Mouse (Mus musculus): ENCODE data around the gene Tns1. TPM values are rescaled to one million over a fixed set of nuclear protein-coding genes. Genes with fewer than 3 reads are reported as not detected.

Gene Tns1
- total and polyA plus RNA-seq, 3 experiments, result 365 to 748 (median 629) TPM

DNA sequence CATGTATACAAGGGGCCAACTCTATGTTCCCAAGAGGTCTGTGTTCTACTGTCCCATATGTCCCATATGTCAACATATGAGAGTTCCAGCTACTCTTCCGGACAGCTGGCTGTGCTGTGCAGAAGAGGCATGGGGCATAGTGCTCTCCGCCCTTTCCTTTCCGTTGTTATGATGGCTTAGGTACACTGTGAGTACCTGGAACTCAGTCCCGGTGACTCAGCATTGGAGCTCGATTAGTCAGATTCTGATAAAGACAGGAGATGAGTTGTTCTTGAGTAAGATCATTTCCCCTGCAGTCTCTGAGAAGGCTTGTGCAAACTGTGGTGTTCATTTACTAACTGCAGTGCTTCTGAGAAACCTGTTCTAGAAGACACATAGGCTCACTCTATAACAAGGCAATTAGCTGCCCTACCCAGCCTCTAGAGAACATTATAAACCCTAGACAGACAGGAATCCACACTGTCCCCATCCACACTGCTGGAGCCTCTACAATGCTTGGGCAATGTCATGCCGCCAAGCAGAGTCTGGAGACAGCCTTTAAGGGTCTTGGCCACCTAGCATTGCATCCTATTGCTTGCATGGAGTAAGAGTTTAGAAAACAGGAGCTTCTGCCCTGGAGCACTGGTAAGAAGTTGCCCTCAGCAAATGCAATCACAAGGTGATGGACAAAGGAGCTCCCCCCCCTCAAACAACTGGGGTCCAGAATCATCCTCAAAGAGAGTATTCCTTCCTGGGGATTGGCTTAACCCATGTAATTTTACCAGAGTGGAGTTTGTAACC, 25.0 kb upstream of the Tns1 start:
- intact Hi-C loops (cut with DNase I), result no loop called here
- no peak for TF ChIP-seq EP300 (IDR thresholded peaks at IDR 0.05; ENCODE audit: insufficient read depth, low read depth, low read length)
- no peak for TF ChIP-seq CTCF (IDR thresholded peaks at IDR 0.05)
- no peak for TF ChIP-seq POLR2A (IDR thresholded peaks at IDR 0.05; ENCODE audit: insufficient read depth, low read depth, low read length)
- 55% methylated on average over 6 of the region's 6 CpGs for WGBS

DNA sequence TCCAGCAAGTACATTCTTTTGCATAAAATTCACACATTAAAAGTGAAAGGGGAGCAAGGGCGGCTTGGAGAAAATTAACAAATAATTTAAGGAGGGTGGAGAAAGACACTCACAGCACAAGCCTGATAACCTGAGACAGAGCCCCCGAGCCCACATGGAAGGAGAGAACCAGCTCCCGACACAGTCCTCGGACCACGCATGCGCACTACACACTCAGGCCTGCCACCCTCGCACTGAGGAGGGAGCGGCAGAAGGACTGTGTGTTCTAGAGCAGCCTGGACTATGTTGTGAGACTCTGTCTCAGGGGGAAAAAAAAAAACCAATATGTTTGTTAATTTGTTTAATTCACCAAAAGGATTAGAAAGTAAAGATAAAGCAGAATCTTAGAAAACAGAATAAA, 17.5 kb upstream of the Tns1 start:
- 92% methylated on average over 8 of the region's 8 CpGs for WGBS
- H3K79me2 ChIP-seq (replicated peaks; ENCODE audit: control insufficient read depth, insufficient read depth, low read length), result no peaks in the 10 kb centered on the region
- TF ChIP-seq EP300 (IDR thresholded peaks at IDR 0.05; ENCODE audit: insufficient read depth, low read depth, low read length) (no peak), CTCF (IDR thresholded peaks at IDR 0.05) (no peak), POLR2A (IDR thresholded peaks at IDR 0.05; ENCODE audit: insufficient read depth, low read depth, low read length) (no peak)
- DNase-seq, result no peak
- H3K4me1 ChIP-seq (ENCODE audit: control insufficient read depth, insufficient read depth, low read length), result no peaks in the 10 kb centered on the region
- H3K27me3 ChIP-seq (ENCODE audit: control insufficient read depth, insufficient read depth, low read length), result no peaks in the 10 kb centered on the region
- H3K4me3 ChIP-seq, result no peak overlapping the region
- H3K36me3 ChIP-seq (ENCODE audit: control insufficient read depth, insufficient read depth, low read length), result no peaks in the 10 kb centered on the region
- no peak overlapping the region for H3K27ac ChIP-seq
- intact Hi-C loops (cut with DNase I), result no loop called here
- no peak overlapping the region for H3K9ac ChIP-seq (ENCODE audit: low read depth, low read length)

More for the DNA sequence above, 25.0 kb upstream of the Tns1 start:
- H3K36me3 ChIP-seq (ENCODE audit: control insufficient read depth, insufficient read depth, low read length), result no peaks in the 10 kb centered on the region
- H3K79me2 ChIP-seq (replicated peaks; ENCODE audit: control insufficient read depth, insufficient read depth, low read length), result no peaks in the 10 kb centered on the region
- H3K27me3 ChIP-seq (ENCODE audit: control insufficient read depth, insufficient read depth, low read length), result no peaks in the 10 kb centered on the region
- no peak overlapping the region for H3K4me3 ChIP-seq
- no peak overlapping the region for H3K9ac ChIP-seq (ENCODE audit: low read depth, low read length)
- H3K27ac ChIP-seq, result no peak overlapping the region
- no peak for DNase-seq
- peaks cover 2% of the 10 kb centered on the region; the same call in 1 of the 2 replicates for H3K4me1 ChIP-seq (ENCODE audit: control insufficient read depth, insufficient read depth, low read length)

DNA sequence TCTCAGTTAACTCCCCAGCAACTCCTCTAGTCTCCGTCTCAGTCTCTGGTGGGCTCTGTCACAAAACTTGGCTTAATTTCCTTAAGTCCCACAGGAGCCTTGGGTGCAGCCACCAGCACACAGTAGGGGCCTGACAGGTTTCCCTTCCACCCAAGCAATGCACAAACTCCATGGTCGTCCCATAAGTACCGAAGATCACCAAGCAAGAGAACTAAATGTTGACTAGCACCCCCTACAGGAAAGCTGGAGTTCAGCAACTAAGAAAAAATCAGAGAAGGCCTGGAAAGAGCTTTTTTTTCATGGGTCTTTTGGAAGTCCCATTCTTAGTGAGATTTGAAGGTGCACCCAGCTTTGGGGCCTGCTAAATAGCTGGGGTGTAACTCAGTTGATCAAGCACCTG, 15.2 kb upstream of the Tns1 start:
- no peaks in the 10 kb centered on the region for H3K79me2 ChIP-seq (replicated peaks; ENCODE audit: control insufficient read depth, insufficient read depth, low read length)
- H3K27ac ChIP-seq, result no peak overlapping the region
- H3K4me3 ChIP-seq, result no peak overlapping the region
- WGBS, result 56% methylated on average over 3 of the region's 3 CpGs
- no peaks in the 10 kb centered on the region for H3K4me1 ChIP-seq (ENCODE audit: control insufficient read depth, insufficient read depth, low read length)
- no peak overlapping the region for H3K9ac ChIP-seq (ENCODE audit: low read depth, low read length)
- H3K27me3 ChIP-seq (ENCODE audit: control insufficient read depth, insufficient read depth, low read length), result no peaks in the 10 kb centered on the region
- peak; percentile 69 for TF ChIP-seq CTCF (IDR thresholded peaks at IDR 0.05)
- no peak for TF ChIP-seq EP300 (IDR thresholded peaks at IDR 0.05; ENCODE audit: insufficient read depth, low read depth, low read length)
- no peak for TF ChIP-seq POLR2A (IDR thresholded peaks at IDR 0.05; ENCODE audit: insufficient read depth, low read depth, low read length)
- no peaks in the 10 kb centered on the region for H3K36me3 ChIP-seq (ENCODE audit: control insufficient read depth, insufficient read depth, low read length)
- intact Hi-C loops (cut with DNase I), result no loop called here
- DNase-seq, result no peak

DNA sequence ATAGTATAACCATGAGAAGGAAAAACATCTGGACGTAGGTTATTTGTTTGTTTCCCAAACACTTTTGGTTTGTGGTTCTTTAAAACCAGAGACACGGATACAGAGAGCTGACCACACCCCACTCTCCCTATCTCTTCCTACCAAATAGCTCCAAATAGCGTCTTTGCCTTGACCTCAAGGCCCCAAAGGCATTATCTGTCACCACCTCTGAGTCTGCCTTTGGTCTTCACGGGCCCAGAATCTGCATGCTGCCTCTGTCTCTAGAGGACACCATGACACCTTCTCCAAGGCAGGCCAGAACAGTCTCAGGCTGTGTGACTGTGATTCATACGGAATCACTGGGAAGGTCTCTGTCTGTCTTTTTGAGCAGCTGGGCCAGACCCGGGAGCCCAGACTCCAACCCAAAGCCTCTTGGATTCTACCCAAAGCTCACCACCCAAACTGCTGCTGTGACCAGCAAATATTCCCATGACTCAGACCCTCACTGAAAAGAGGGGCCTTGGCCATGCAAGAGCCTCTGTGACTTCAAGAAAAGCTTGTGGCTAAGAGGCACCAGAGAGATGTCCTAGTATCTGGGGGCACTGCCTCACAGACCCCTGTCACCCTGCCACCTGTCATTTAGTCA, 11.2 kb upstream of the Tns1 start:
- intact Hi-C loops (cut with DNase I), result no loop called here
- no peak overlapping the region for H3K9ac ChIP-seq (ENCODE audit: low read depth, low read length)
- no peaks in the 10 kb centered on the region for H3K4me1 ChIP-seq (ENCODE audit: control insufficient read depth, insufficient read depth, low read length)
- no peaks in the 10 kb centered on the region for H3K79me2 ChIP-seq (replicated peaks; ENCODE audit: control insufficient read depth, insufficient read depth, low read length)
- WGBS, result 69% methylated on average over 6 of the region's 6 CpGs
- H3K27me3 ChIP-seq (ENCODE audit: control insufficient read depth, insufficient read depth, low read length), result no peaks in the 10 kb centered on the region
- no peak overlapping the region for H3K4me3 ChIP-seq
- no peak for TF ChIP-seq POLR2A (IDR thresholded peaks at IDR 0.05; ENCODE audit: insufficient read depth, low read depth, low read length)
- TF ChIP-seq EP300 (IDR thresholded peaks at IDR 0.05; ENCODE audit: insufficient read depth, low read depth, low read length), result no peak
- TF ChIP-seq CTCF (IDR thresholded peaks at IDR 0.05), result no peak
- no peaks in the 10 kb centered on the region for H3K36me3 ChIP-seq (ENCODE audit: control insufficient read depth, insufficient read depth, low read length)
- H3K27ac ChIP-seq, result no peak overlapping the region
- DNase-seq, result no peak

DNA sequence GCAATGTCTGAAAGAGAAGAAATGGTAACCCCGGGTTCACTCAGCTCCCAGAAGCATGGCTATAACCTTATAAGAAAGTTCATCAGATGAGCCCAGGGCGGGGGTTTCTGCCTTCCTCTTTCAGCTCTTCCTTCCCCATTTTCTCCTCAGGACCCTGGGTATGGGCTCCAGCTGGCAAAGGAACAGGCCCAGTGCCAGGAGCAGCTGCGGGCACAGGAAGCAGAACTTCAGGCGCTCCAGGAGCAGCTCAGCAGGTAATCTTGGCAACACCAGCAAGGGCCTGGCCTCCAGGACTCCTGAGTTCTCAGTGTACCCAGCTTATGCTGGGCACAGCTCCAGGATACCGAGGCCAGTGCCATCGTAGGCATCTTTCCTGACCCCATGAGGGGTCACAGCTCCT, 9.7 kb upstream of the Tns1 start:
- Histone ChIP-seq H3K4me3 (no peak overlapping the region), H3K4me1 (ENCODE audit: control insufficient read depth, insufficient read depth, low read length) (no peaks in the 10 kb centered on the region), H3K27ac (no peak overlapping the region), H3K27me3 (ENCODE audit: control insufficient read depth, insufficient read depth, low read length) (no peaks in the 10 kb centered on the region), H3K79me2 (replicated peaks; ENCODE audit: control insufficient read depth, insufficient read depth, low read length) (no peaks in the 10 kb centered on the region), H3K9ac (ENCODE audit: low read depth, low read length) (no peak overlapping the region), H3K36me3 (ENCODE audit: control insufficient read depth, insufficient read depth, low read length) (no peaks in the 10 kb centered on the region)
- 63% methylated on average over 6 of the region's 6 CpGs for WGBS
- TF ChIP-seq POLR2A (IDR thresholded peaks at IDR 0.05; ENCODE audit: insufficient read depth, low read depth, low read length) (no peak), CTCF (IDR thresholded peaks at IDR 0.05) (no peak), EP300 (IDR thresholded peaks at IDR 0.05; ENCODE audit: insufficient read depth, low read depth, low read length) (no peak)
- intact Hi-C loops (cut with DNase I), result no loop called here
- DNase-seq, result peak in 1 of 2 experiments; percentile 58

DNA sequence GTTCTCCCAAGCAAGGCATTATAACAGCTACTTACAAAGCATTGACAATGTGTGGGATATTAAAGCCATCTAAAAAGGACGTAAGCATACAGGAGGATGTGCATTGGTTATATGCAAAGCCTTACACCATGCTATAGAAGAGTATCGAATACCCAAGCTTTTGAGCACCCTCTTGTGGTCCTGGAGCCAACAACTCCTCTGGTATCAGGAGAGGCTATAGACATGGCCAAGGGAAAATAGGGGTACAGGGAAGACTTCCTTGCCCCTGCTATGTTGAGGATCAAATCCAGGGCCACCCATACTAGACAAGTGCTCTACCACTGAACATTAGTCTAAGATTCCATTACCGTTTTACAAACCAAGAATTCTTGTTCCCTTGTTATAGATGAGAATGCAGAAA, 7.8 kb upstream of the Tns1 start:
- Histone ChIP-seq H3K4me1 (ENCODE audit: control insufficient read depth, insufficient read depth, low read length) (no peaks in the 10 kb centered on the region), H3K27ac (no peak overlapping the region), H3K4me3 (no peak overlapping the region), H3K9ac (ENCODE audit: low read depth, low read length) (no peak overlapping the region), H3K79me2 (replicated peaks; ENCODE audit: control insufficient read depth, insufficient read depth, low read length) (no peaks in the 10 kb centered on the region), H3K27me3 (ENCODE audit: control insufficient read depth, insufficient read depth, low read length) (no peaks in the 10 kb centered on the region), H3K36me3 (ENCODE audit: control insufficient read depth, insufficient read depth, low read length) (no peaks in the 10 kb centered on the region)
- TF ChIP-seq POLR2A (IDR thresholded peaks at IDR 0.05; ENCODE audit: insufficient read depth, low read depth, low read length) (no peak), EP300 (IDR thresholded peaks at IDR 0.05; ENCODE audit: insufficient read depth, low read depth, low read length) (no peak), CTCF (IDR thresholded peaks at IDR 0.05) (peak; percentile 26)
- intact Hi-C loops (cut with DNase I), result no loop called here
- 85% methylated on average over 3 of the region's 3 CpGs for WGBS
- DNase-seq, result no peak

Data from heart, adult 2 months (tissue).